Mouse (Mus musculus) liver, embryonic 14.5 days (tissue): ENCODE measurements around the gene Asb1.
A peak's percentile ranks its signal among the peaks of the same experiment; 100 is the strongest.

Source experiments
- CTCF ChIP-seq: IDR thresholded peaks from 2 replicates; pipeline ENCODE4 v1.5.1; 2016; ENCODE audit warnings: antibody characterized with exemption, low read depth, control low read depth
- EP300 ChIP-seq: IDR thresholded peaks from 2 replicates; pipeline ENCODE4 v1.6.1; 2016; ENCODE audit warnings: antibody characterized with exemption, low read depth

DNA sequence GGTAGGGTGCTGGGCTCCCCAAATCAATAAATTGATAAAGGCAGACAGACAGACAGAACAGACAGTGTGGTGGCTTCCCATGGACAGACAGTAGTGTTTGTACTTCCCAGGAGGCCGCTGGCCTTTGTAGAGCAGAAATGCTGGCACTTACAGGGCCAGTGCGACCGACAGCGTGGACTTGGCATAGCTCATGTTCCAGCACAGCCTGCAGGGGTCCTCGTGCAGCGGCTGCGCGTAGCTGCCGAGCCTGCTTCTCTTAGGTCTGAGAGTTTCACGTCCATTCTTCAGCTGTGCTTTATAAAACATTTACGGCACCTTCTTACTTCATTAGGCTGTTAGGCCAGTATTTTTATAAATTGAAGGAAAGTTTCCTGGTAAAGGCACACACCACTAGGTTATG, 25.4 kb upstream of the Asb1 start:
- TF ChIP-seq CTCF (peak; percentile 39; the same call in 1 of the 2 replicates), EP300 (no peak)
